Mouse (Mus musculus): ENCODE data around the gene Rpp38.

The Rpp38 gene

GRCm38 (mm10) chr2:3332484-3333242 is at the start of gene Rpp38:
Gene Rpp38, minus strand, starts transcription at chr2:3332643.
- peak; percentile 95 for DNase-seq

GRCm38 (mm10) chr2:3365127-3365526 is 32.7 kb upstream of the Rpp38 start:
- DNase-seq = no peak

GRCm38 (mm10) chr2:3361067-3361466 is 28.6 kb upstream of the Rpp38 start:
- no peak for DNase-seq

GRCm38 (mm10) chr2:3357887-3358286 is 25.4 kb upstream of the Rpp38 start:
- no peak for DNase-seq

GRCm38 (mm10) chr2:3356311-3356710 is 23.9 kb upstream of the Rpp38 start:
- DNase-seq = no peak

- DNase-seq = no peak
These were observed 23.4 kb upstream of the Rpp38 start for GRCm38 (mm10) chr2:3355793-3356192.

- DNase-seq = no peak
These were observed 20.7 kb upstream of the Rpp38 start for GRCm38 (mm10) chr2:3353160-3353559.

- no peak for DNase-seq
These were observed 16.5 kb upstream of the Rpp38 start for GRCm38 (mm10) chr2:3348919-3349318.

GRCm38 (mm10) chr2:3348422-3348821 is 16.0 kb upstream of the Rpp38 start:
- no peak for DNase-seq

GRCm38 (mm10) chr2:3335611-3336301 is 3.3 kb upstream of the Rpp38 start, which contains the start of gene Acbd7:
Gene Acbd7, plus strand, starts transcription at chr2:3336168.
- peak; percentile 38 for DNase-seq

- no peak for DNase-seq
These were observed 1.3 kb upstream of the Rpp38 start for GRCm38 (mm10) chr2:3333761-3334160.

- no peak for DNase-seq
These were observed 387 bp downstream of the Rpp38 start for GRCm38 (mm10) chr2:3332056-3332455.

GRCm38 (mm10) chr2:3331071-3331703 is 1.3 kb downstream of the Rpp38 start:
- no peak for DNase-seq

GRCm38 (mm10) chr2:3327351-3327750 is 5.1 kb downstream of the Rpp38 start:
- DNase-seq = peak; percentile 62

- no peak for DNase-seq
These were observed 5.9 kb downstream of the Rpp38 start for GRCm38 (mm10) chr2:3326547-3326946.

- DNase-seq = no peak
These were observed 7.9 kb downstream of the Rpp38 start for GRCm38 (mm10) chr2:3324381-3325130.

- no peak for DNase-seq
These were observed 9.3 kb downstream of the Rpp38 start for GRCm38 (mm10) chr2:3323132-3323531.

- DNase-seq = peak; percentile 63
These were observed 26.9 kb downstream of the Rpp38 start for GRCm38 (mm10) chr2:3305426-3306025.

- DNase-seq = no peak
These were observed 36.6 kb downstream of the Rpp38 start for GRCm38 (mm10) chr2:3295826-3296225.

- no peak for DNase-seq
These were observed 40.3 kb downstream of the Rpp38 start for GRCm38 (mm10) chr2:3292170-3292569.

GRCm38 (mm10) chr2:3289581-3289980 is 42.9 kb downstream of the Rpp38 start:
- no peak for DNase-seq

GRCm38 (mm10) chr2:3286243-3286642 is 46.2 kb downstream of the Rpp38 start:
- no peak for DNase-seq

GRCm38 (mm10) chr2:3285709-3286108 is 46.7 kb downstream of the Rpp38 start:
- DNase-seq = no peak

Measured in cerebellum, adult 8-10 months (tissue).